ENCODE assay signal across 18 mouse cellular contexts in genomic region chr12:106081748-106082140, GRCm38 (mm10).
DNase-seq lines count a peak whose midpoint lies in the region; ATAC-seq and TF ChIP-seq lines count a peak whose summit lies in the region.
"Had no signal": no experiment of that assay in that cellular context is flagged by ENCODE, and none has a peak within 500 bp of the region (broad histone marks: within the 10 kb centered on the region; RNA-seq: fewer than 3 reads in every experiment).

No protein-coding gene starts in this region.

- no peaks in the 10 kb centered on the region for H3K36me3 ChIP-seq in midbrain, embryonic 11.5 days (ENCODE audit: control insufficient read depth, insufficient read depth, low read length)
- H3K36me3 ChIP-seq in midbrain, postnatal 0 days (ENCODE audit: insufficient read depth, low read length) = no peaks in the 10 kb centered on the region
- H3K36me3 ChIP-seq in forebrain, embryonic 13.5 days (ENCODE audit: poor library complexity, severe bottlenecking) = no peaks in the 10 kb centered on the region
- H3K36me3 ChIP-seq in hindbrain, embryonic 14.5 days (replicated peaks; ENCODE audit: control insufficient read depth, insufficient read depth) = no peaks in the 10 kb centered on the region
- H3K36me3 ChIP-seq in neural tube, embryonic 13.5 days = no peaks in the 10 kb centered on the region

- H3K9ac ChIP-seq in midbrain, embryonic 11.5 days (ENCODE audit: low read length) = no peak overlapping the region
- H3K9ac ChIP-seq in midbrain, postnatal 0 days (replicated peaks; ENCODE audit: low read length, poor library complexity, severe bottlenecking) = no peak overlapping the region
- H3K9ac ChIP-seq in forebrain, embryonic 13.5 days = no peak overlapping the region
- no peak overlapping the region for H3K9ac ChIP-seq in hindbrain, embryonic 14.5 days
- no peak overlapping the region for H3K9ac ChIP-seq in neural tube, embryonic 13.5 days
- H3K9ac ChIP-seq: kidney, embryonic 15.5 days had no signal

- H3K27me3 ChIP-seq in midbrain, embryonic 11.5 days (ENCODE audit: control insufficient read depth, insufficient read depth, low read length) = no peaks in the 10 kb centered on the region
- no peaks in the 10 kb centered on the region for H3K27me3 ChIP-seq in midbrain, postnatal 0 days (ENCODE audit: insufficient read depth, low read length)
- H3K27me3 ChIP-seq in forebrain, embryonic 13.5 days = 0 out of 2 replicates have a peak, but pooled peaks cover 3% of the 10 kb centered on the region
- H3K27me3 ChIP-seq in hindbrain, embryonic 14.5 days (ENCODE audit: control insufficient read depth, insufficient read depth, low read length) = no peaks in the 10 kb centered on the region
- no peaks in the 10 kb centered on the region for H3K27me3 ChIP-seq in neural tube, embryonic 13.5 days
- H3K27me3 ChIP-seq: kidney, embryonic 15.5 days had no signal

- peak; percentile 90 for DNase-seq in midbrain, embryonic 11.5 days (ENCODE audit: low spot score, missing footprints)
- no peak for DNase-seq in midbrain, postnatal 0 days (ENCODE audit: low spot score)
- no peak for DNase-seq in hindbrain, embryonic 14.5 days (ENCODE audit: low spot score)
- no peak for DNase-seq in gastrocnemius, adult 18-20 months (ENCODE audit: low spot score)
- no peak for DNase-seq in natural killer cell, adult 2 months (ENCODE audit: low spot score in 2 of 2)
- no peak for DNase-seq in lung, postnatal 14 days
- DNase-seq: adrenal gland, postnatal 14 days; B cell, adult 2 months; heart, adult 2 months; left cerebral cortex, postnatal 4 days; lung, adult 2 months; right cerebral cortex, postnatal 25 days; thymus, postnatal 25 days had no signal

- ATAC-seq in midbrain, embryonic 11.5 days (ENCODE audit: low FRiP score) = no peak
- ATAC-seq in midbrain, postnatal 0 days (ENCODE audit: low FRiP score) = no peak
- 0 out of 2 replicates have a peak, but pooled peaks have one; percentile 17 for ATAC-seq in forebrain, embryonic 13.5 days
- no peak for ATAC-seq in hindbrain, embryonic 14.5 days (ENCODE audit: low FRiP score)
- ATAC-seq in neural tube, embryonic 13.5 days (ENCODE audit: low read depth) = no peak

- no peak overlapping the region for H3K4me2 ChIP-seq in midbrain, embryonic 11.5 days
- no peak overlapping the region for H3K4me2 ChIP-seq in midbrain, postnatal 0 days (ENCODE audit: low read depth, low read length, poor library complexity, severe bottlenecking)
- peak overlapping the region; percentile 59 for H3K4me2 ChIP-seq in forebrain, embryonic 13.5 days
- peak overlapping the region; percentile 52; the same call in 1 of the 2 replicates for H3K4me2 ChIP-seq in hindbrain, embryonic 14.5 days (replicated peaks)
- H3K4me2 ChIP-seq in neural tube, embryonic 13.5 days = peak overlapping the region; percentile 50

- TF ChIP-seq CTCF in midbrain, postnatal 0 days (IDR thresholded peaks at IDR 0.05) = no peak

- H3K4me3 ChIP-seq in midbrain, embryonic 11.5 days (ENCODE audit: low read depth, low read length) = no peak overlapping the region
- H3K4me3 ChIP-seq in midbrain, postnatal 0 days (ENCODE audit: low read depth, low read length) = no peak overlapping the region
- H3K4me3 ChIP-seq in forebrain, embryonic 13.5 days = no peak overlapping the region
- H3K4me3 ChIP-seq in hindbrain, embryonic 14.5 days (replicated peaks; ENCODE audit: low read length) = no peak overlapping the region
- H3K4me3 ChIP-seq in neural tube, embryonic 13.5 days = no peak overlapping the region
- H3K4me3 ChIP-seq: heart, adult 2 months; kidney, embryonic 15.5 days had no signal

- no peak overlapping the region for H3K27ac ChIP-seq in midbrain, embryonic 11.5 days (ENCODE audit: low read depth, low read length)
- H3K27ac ChIP-seq in midbrain, postnatal 0 days (ENCODE audit: low read depth, low read length) = no peak overlapping the region
- H3K27ac ChIP-seq in forebrain, embryonic 13.5 days = peak overlapping the region; percentile 91
- H3K27ac ChIP-seq in hindbrain, embryonic 14.5 days = no peak overlapping the region
- peak overlapping the region; percentile 89 for H3K27ac ChIP-seq in neural tube, embryonic 13.5 days (replicated peaks)
- H3K27ac ChIP-seq: heart, adult 2 months; kidney, embryonic 15.5 days; macrophage; stomach, postnatal 0 days had no signal

- peaks cover 36% of the 10 kb centered on the region for H3K4me1 ChIP-seq in midbrain, embryonic 11.5 days (ENCODE audit: control insufficient read depth, insufficient read depth, low read length)
- no peaks in the 10 kb centered on the region for H3K4me1 ChIP-seq in midbrain, postnatal 0 days (ENCODE audit: insufficient read depth, low read length)
- H3K4me1 ChIP-seq in forebrain, embryonic 13.5 days = peaks cover 45% of the 10 kb centered on the region
- H3K4me1 ChIP-seq in hindbrain, embryonic 14.5 days (replicated peaks; ENCODE audit: control insufficient read depth, insufficient read depth, low read length) = peaks cover 24% of the 10 kb centered on the region
- peaks cover 47% of the 10 kb centered on the region for H3K4me1 ChIP-seq in neural tube, embryonic 13.5 days (replicated peaks)

- 56% methylated on average over 7 of the region's 7 CpGs for WGBS in midbrain, embryonic 11.5 days
- 35% methylated on average over 7 of the region's 7 CpGs for WGBS in midbrain, postnatal 0 days
- 15% methylated on average over 7 of the region's 7 CpGs for WGBS in forebrain, embryonic 13.5 days
- 42% methylated on average over 7 of the region's 7 CpGs for WGBS in hindbrain, embryonic 14.5 days
- WGBS in neural tube, embryonic 13.5 days = 25% methylated on average over 7 of the region's 7 CpGs

- H3K9me3 ChIP-seq in midbrain, embryonic 11.5 days (ENCODE audit: control insufficient read depth, low read length) = no peaks in the 10 kb centered on the region
- H3K9me3 ChIP-seq in midbrain, postnatal 0 days (ENCODE audit: low read length) = no peaks in the 10 kb centered on the region
- H3K9me3 ChIP-seq in forebrain, embryonic 13.5 days (replicated peaks) = no peaks in the 10 kb centered on the region
- H3K9me3 ChIP-seq in hindbrain, embryonic 14.5 days (ENCODE audit: control insufficient read depth, low read length) = no peaks in the 10 kb centered on the region
- no peaks in the 10 kb centered on the region for H3K9me3 ChIP-seq in neural tube, embryonic 13.5 days
- H3K9me3 ChIP-seq: kidney, embryonic 15.5 days had no signal

Comparison
In these comparisons a context has a peak if more than half of its experiments do, and no peak if none do; other contexts are left out.
1. H3K27ac ChIP-seq: peak in forebrain, embryonic 13.5 days (single experiment) and neural tube, embryonic 13.5 days (single experiment); none in midbrain, embryonic 11.5 days (single experiment), midbrain, postnatal 0 days (single experiment) and hindbrain, embryonic 14.5 days (single experiment).
2. H3K4me2 ChIP-seq: peak in forebrain, embryonic 13.5 days (single experiment), hindbrain, embryonic 14.5 days (single experiment) and neural tube, embryonic 13.5 days (single experiment); none in midbrain, embryonic 11.5 days (single experiment) and midbrain, postnatal 0 days (single experiment).